Mouse (Mus musculus) large intestine, adult 2 months (tissue): ENCODE data around the gene Tnfaip6. TPM values are rescaled to one million over a fixed set of nuclear protein-coding genes. Genes with fewer than 3 reads are reported as not detected.

Experiments used
- DNase-seq: peaks from one replicate; pipeline ENCODE4 v3.0.0-alpha.2; 2012; ENCODE audit warnings: low read depth, low spot score
- WGBS: fragments of 180-500 bp; shearing (Covaris S2); methylation state at CpG from one replicate; pipeline ENCODE4 v1.1.7; 2018; 5-methylcytosine and 5-hydroxymethylcytosine counted together
- polyA plus RNA-seq: library from polyadenylated mRNA; depleted of rRNA; stranded (reverse); fragments of >200 nt; gene quantifications from 2 replicates; pipeline ENCODE4 v1.2.3, GENCODE M21; 2012; rRNA removed

Tnfaip6 gene
- polyA plus RNA-seq, 1 experiment = 0.68 TPM

DNA sequence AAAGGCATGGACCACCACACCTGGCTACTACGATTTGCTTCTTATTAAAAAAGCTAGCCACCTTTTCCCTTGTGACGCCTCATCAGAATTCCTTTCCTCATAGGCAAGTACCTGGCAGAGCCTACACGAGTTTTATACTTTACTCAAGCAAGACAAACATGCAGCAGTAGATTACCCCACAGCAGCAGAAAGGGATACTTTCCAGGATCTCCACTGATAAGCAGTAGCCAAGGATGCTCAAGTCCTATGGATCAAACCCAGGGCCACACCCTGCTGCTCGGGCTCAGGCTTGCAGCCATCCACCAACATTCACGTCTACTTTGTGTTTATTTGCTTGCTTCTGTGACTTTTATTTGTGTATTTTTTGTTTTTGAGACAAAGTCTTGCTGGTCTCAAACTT lies 8.2 kb downstream of the Tnfaip6 start:
- WGBS = 55% methylated on average over 5 of the region's 5 CpGs
- DNase-seq = no peak

DNA sequence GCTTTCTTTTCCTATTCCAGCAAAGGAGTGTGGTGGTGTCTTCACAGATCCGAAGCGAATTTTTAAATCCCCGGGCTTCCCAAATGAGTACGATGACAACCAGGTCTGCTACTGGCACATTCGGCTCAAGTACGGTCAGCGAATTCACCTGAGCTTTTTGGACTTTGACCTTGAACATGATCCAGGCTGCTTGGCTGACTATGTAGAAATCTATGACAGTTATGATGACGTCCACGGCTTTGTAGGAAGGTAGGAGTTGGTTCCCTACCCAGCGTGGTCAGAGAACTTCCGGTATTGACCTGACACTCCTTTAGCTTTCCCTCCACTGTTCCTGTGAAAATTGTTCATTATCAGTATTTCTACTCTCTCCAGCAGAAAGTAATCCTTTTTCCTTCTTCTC lies 13.0 kb downstream of the Tnfaip6 start:
- WGBS = 53% methylated on average over 11 of the region's 11 CpGs
- no peak for DNase-seq

DNA sequence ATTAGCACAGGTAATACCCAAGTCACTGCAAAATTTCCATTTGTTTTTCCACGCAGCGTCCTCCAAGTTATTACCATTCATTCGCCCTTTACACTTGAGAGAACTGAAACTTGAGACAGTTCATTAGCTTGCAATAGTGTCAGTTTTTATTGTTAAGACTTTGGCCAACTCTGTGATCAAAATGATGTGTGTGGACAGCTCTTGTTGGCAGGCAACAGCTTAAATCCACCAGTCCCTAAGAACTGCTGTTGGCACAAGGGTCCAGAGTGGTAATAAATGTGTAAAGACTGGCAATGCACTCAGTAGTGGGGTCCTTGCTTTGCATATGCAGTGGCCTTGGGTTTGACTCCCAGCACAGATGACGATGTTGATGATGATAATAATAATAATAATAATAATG lies 14.5 kb downstream of the Tnfaip6 start:
- WGBS = 86% methylated on average over 4 of the region's 4 CpGs
- no peak for DNase-seq

DNA sequence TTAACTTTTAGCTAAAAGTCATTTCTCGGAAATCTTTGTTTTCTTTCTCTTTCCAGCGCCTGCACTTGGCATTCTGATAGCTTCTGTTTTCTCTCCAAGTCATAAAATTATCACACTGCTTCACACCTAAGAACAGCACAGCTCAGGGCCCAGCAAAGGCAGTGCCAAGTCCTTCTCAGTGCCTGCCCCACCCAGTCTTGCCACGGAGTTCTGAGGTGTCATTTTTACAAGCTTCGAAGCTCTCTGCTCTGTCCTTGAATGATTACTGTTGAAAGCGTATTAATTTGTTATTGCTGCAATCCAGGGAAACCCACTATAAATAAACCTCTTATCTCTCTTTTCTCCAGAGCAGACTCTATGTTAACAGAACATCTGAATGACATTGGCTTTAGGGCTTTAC lies 15.7 kb downstream of the Tnfaip6 start:
- 15% methylated on average over 5 of the region's 5 CpGs for WGBS

DNA sequence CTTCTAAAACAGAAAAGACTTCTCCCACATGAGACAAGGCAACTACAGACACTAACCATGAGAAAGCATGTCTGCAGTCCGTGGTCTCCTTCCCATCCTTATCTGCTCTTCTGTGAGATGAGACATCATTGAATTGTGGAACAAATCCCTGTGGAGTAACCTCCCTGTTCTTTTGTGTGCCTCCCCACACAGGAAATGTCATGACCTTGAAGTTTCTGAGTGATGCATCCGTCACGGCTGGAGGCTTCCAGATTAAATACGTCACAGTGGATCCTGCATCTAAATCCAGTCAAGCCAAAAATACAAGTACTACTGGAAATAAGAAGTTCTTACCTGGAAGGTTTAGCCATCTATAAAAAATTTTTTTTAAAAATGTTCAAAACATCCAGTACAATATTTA lies 17.8 kb downstream of the Tnfaip6 start:
- 75% methylated on average over 4 of the region's 4 CpGs for WGBS
- DNase-seq = no peak

More for the DNA sequence above, 15.7 kb downstream of the Tnfaip6 start:
- no peak for DNase-seq

DNA sequence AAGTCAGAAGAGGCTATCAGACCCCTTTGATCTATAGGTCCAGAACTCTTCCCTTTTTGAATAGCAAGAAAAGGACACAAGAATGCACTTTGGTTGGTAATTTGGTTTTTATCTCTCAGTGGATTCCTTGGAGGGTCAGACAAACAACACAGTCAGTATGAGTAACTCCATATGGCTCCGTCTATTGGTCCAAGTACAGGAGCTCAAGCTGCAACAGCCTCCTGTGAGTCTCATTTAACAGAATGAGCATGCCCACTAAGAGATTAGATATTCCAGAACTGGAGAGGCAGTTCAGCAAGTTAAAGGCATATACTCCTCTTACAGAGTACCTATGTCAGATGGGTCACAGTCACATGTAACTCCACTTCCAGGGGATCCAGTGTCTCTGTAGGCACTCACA lies 19.3 kb downstream of the Tnfaip6 start:
- no peak for DNase-seq
- WGBS = 71% methylated on average over 1 of the region's 1 CpGs

DNA sequence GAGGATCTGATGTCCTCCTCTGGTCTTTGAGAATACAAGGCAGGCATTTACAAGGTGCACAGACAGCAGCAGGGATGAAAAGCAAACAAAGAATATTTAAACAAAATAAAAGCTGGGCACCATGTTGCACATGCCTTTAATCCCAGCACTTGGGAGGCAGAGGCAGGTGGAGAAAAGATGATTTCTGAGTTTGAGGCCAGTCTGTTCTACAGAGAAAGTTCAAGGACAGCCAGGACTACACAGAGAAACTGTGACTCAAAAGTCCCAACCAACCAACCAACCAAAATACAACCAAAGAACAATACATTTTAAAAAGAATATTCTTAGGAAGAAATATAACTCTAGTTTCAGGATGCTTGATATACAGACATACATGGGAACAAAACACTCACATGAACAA lies 19.9 kb downstream of the Tnfaip6 start:
- no peak for DNase-seq

DNA sequence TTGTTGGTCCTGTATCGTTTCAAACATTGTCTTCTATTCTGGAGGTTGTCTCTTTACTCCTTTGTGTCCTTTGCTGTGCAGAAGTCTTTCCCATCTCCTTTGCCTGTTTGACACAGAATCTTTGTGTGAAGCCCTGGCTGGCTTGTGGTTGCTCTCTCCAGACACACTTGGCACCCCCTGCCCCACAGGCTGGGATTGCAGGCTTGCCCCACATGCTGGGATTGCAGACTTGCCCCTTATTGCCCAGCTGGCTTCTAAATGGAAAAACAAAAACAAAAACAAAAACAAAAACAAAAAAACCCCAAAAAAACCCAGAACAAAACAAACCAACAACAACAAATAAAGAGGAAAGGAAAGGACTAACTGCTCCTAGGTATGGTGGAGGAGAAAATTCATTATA lies 30.8 kb downstream of the Tnfaip6 start:
- no peak for DNase-seq
- 62% methylated on average over 1 of the region's 1 CpGs for WGBS

DNA sequence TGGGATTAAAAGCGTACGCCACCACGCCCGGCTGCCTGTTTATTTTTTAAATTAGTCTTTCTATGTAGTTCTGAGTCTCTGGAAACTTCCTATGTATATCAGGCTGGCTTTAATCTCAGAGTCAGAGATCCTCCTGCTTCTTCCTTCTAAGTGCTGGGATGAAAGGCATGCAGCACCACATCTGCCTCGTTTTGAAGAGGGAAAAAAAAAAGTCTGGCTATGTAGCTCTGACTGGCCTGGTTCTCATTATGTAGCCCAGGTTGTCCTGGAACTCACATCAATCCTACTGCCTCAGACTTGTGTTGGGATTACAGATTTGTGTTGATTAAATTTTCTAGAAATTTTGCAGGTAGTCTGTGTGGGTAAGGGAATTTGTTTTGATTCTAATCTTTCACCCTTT lies 33.0 kb downstream of the Tnfaip6 start:
- no peak for DNase-seq
- WGBS = 93% methylated on average over 5 of the region's 5 CpGs

DNA sequence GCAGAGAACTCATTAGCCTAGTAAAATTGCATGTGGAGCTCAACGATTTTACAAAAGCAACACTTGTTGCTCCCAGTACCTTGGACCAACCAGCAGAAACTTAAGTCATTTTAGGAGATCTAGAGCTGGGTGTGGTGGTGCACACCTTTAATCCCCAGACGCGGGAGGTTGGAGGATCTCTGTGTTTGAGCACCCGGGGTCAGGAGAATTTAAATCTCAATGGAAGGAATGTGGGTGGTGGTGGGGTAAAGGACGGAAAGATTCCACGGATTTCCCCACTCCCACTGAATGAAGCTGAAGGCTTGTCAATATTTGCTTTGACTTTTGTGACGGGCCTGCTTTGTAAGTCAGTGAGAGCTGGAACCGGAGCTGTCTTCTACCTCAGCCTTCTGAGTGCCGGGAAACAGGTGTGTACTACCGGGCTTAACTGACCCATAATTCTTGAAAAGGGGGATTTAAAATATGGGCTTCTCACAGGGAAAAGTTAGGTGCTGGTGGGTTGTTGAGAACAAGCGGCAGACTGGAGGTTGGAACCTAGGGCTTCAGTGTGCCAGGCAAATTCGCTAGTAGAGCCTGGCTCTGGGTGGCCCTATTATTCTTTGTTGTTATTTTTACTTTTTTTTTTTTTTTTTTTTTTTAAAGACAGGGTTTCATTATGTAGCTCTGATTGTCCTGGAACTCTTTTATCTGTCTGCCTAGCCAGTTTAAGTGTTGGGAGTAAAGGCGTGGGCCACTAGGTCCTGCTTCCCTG lies 33.6 kb downstream of the Tnfaip6 start:
- DNase-seq = no peak
- WGBS = 47% methylated on average over 13 of the region's 13 CpGs

DNA sequence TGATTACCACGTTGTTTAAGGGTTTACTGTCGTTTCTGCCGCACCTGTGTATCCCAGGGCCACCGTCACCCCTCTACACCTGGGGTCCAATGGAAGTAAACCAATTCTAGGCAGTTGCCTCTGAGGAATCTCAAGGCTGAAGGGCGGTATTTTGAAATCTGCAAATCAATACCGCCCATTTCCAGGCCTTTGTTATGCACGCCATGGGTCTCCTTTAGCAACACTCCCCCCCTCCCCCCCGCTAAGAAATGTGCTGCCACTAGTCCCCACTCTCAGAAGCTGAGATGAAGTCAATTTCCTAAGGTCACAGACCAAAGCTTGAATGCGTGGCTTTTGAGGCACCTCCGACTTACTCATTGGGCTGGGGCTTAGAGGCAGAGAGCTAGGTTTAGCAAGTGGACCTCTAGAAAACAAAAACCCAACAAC lies 34.3 kb downstream of the Tnfaip6 start:
- WGBS = 8% methylated on average over 10 of the region's 10 CpGs
- no peak for DNase-seq

DNA sequence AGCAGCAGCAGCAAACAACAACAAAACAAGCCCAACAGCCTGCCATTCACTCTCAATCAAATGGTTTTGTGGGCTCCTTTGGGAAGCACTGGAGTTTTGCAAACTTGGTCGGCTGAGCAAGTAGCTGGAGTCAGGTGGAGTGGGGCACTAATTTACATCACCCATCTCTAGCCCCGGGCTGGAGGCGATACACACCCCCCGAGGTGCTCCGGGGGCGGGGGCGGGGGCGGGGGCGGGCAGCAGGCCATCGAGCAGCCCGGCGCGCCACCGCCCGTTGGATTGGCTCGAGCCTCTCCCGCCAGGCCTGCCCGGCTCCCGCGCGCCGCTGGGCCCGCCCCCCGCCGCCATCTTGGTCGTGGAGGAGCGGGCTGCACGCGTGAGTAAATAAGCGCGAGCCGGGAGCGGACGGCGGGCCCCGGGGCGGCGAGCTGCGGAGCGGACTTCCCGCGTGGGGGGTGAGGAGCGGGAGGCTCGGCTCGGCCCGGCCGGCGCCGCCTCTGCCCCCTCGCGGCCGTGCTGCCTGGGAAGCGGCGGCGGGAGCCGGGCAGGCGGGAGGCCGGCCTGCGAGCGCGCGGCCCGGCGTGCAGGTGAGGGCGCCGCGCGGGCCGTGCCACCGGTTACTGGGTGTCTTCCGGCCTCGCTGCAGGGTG lies 34.8 kb downstream of the Tnfaip6 start, which contains the start of gene Rif1:
TSS of gene Rif1 (plus strand) at position 342 of the 650 bp plus-strand sequence.
- under 1% methylated on average over 67 of the region's 72 CpGs for WGBS
- peak; percentile 36 for DNase-seq

DNA sequence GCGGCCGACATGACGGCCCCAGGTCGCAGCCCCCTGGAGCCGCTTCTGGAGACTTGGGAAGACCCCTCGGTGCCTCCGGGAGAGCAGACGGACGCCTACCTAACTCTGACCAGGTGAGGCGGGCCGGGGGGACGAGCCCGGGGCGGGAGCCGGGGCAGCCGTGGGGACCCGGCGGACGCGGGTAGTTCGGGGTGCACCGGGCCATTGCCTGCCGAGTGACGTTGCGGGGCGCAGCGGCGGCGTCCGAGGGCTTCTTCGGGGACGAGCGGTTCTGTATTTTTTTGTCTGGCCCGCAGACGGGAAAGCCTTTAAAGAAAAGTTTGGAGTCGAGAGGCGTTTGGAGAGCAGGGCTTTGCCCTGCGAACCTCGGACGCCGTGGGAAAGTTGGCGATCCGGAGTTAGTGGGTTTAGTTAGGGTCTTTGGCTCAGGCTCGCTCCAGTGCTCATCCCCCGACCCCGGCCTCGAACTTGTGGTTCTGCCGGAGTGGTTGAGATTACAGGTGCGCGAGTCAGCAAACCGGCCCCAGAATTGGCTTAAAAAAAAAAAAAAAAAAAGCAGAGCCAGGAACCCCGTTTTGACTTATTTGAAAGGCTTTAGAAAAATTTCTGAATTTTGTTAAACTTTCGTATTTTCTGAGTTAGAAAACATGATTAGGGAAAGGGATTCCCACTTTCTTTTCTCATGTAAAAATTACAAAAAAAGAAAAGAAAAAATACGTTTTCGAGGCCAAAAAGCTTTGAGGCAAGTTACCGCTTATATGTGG lies 35.5 kb downstream of the Tnfaip6 start:
- 1% methylated on average over 56 of the region's 56 CpGs for WGBS
- no peak for DNase-seq

DNA sequence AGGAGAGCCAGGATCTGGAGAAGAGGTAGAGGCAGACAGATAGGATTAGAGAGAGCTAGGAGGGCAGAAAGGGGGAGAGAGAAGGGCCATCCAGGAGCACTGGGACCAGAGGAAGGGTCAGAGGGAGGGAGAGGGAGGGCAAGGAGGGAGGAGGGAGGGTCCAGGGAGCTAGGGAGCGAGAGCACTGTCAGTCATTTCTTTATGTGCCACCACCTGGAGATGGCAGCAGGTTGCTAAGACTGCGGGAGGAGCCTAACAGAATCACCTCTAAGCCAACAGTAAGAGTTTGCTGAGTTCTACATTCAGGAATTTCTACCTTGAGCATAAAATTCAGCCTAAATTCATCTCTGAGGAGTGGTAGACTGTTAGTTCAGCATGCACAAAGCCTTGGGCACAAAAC lies 40.9 kb downstream of the Tnfaip6 start:
- DNase-seq = no peak
- 91% methylated on average over 2 of the region's 2 CpGs for WGBS

DNA sequence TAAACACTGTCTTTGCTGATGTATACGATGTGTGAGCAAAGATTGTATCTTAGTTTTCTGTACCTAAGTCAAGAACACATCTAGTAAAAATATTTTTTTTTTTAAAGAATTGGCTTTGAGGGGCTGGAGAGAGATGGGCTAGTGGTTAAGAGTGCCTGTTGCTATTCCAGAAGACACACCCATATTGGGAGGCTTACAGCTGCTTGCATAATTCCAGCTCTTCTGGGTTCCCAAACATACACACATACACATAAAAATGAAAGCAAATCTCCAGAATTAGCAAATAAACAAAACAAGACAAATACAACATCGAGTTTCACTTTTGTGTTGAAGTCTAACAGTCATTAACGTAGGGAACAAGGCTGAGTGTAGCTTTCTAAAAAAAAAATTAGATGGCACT lies 46.2 kb downstream of the Tnfaip6 start:
- no peak for DNase-seq
- WGBS = 74% methylated on average over 3 of the region's 3 CpGs

DNA sequence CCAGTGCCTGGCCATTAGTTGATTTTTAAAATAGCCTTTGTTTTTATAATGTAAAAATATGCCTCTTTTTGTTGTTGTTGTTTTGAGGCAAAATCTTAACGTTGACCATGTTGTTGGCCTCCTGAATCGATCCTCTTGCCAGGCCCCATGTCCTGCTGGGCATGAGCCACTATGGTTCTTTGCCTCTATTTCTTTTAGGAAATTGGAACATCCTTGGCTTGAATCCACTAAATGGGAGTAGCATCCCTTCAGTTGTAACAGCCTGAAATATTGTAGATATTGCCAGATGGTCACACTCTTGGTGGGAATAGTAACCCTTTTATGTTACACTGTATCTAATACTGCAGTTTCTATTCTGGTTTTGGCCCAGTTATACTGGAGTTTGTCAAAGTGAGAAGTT lies 46.8 kb downstream of the Tnfaip6 start:
- DNase-seq = no peak
- 79% methylated on average over 2 of the region's 2 CpGs for WGBS

Other genes with a start within 250 kb of the Tnfaip6 start
- gene Rbm43, start 102.8 kb upstream of the Tnfaip6 start, polyA plus RNA-seq = 5.2 TPM in 2 replicates
- gene Nmi, start 64.5 kb upstream of the Tnfaip6 start, polyA plus RNA-seq = 18.8 and 24.8 TPM in 2 replicates
- 1.2 and 1.8 TPM in 2 replicates for gene Rif1, start 34.8 kb downstream of the Tnfaip6 start, polyA plus RNA-seq